16 mouse cellular contexts compared by ENCODE assay signal in the genomic region with DNA sequence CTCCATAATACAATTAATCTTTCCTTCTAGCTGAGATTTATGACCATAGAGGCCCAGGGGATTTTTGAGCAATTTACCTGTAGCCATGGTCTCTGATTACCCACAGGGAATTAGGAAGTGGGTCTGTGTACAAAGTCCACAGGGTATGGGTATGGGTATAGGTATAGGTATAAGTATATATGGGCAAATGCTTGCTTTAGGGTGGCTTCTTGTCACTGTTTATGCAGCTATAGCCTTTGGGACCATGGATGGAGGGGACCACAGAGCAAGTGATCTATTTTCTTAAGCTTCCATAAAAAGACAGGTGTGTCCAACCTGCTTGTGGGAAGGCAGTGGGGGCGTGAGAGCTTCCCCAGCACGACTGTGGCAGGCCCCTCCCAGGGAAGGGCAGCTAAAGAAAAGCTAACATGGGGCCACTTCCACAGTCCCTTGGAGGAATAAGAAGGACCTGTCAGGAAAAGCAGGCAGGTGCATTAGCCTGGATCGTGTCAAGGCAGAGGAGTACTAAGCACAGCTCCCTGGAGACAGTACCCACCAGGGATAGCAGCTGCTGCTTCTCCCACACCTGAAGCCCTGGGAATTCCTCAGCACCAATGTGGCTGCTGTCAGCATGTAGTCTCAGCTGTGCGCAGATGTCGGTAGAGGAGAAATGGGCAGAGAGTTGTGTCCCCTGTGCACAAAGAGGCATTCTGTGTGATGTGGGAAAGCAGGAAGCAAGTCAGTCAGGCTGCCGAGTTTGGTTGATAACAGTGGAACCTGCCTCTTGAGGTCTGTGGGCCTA.
DNase-seq lines count a peak whose midpoint lies in the region; ATAC-seq lines count a peak whose summit lies in the region.
"Had no signal": no experiment of that assay in that cellular context is flagged by ENCODE, and none has a peak within 500 bp of the region (broad histone marks: within the 10 kb centered on the region; RNA-seq: fewer than 3 reads in every experiment).

No protein-coding gene starts in this region.

- H3K4me2 ChIP-seq in heart, embryonic 12.5 days: no peak overlapping the region
- H3K4me2 ChIP-seq in forebrain, embryonic 13.5 days: no peak overlapping the region
- no peak overlapping the region for H3K4me2 ChIP-seq in hindbrain, embryonic 15.5 days
- no peak overlapping the region for H3K4me2 ChIP-seq in midbrain, embryonic 13.5 days (replicated peaks)
- H3K4me2 ChIP-seq: embryonic facial prominence, embryonic 12.5 days; liver, embryonic 15.5 days had no signal

- DNase-seq in heart, adult 8-10 months (ENCODE audit: low spot score): no peak
- no peak for DNase-seq in cerebellum, adult 18-20 months
- DNase-seq in adipocyte (ENCODE audit: low spot score): no peak
- no peak for DNase-seq in right cerebral cortex, postnatal 4 days
- DNase-seq: heart, adult 2 months; spleen, adult 18-20 months; thymus, adult 18-20 months had no signal

- no peak for ATAC-seq in heart, embryonic 12.5 days (ENCODE audit: insufficient number of reproducible peaks, low FRiP score)
- ATAC-seq in forebrain, embryonic 13.5 days: no peak
- ATAC-seq in hindbrain, embryonic 15.5 days (ENCODE audit: low FRiP score, low read depth): no peak
- no peak for ATAC-seq in midbrain, embryonic 13.5 days

- H3K9me3 ChIP-seq in heart, embryonic 12.5 days (replicated peaks): no peaks in the 10 kb centered on the region
- H3K9me3 ChIP-seq in forebrain, embryonic 13.5 days (replicated peaks): no peaks in the 10 kb centered on the region
- no peaks in the 10 kb centered on the region for H3K9me3 ChIP-seq in hindbrain, embryonic 15.5 days
- H3K9me3 ChIP-seq in midbrain, embryonic 13.5 days: no peaks in the 10 kb centered on the region
- H3K9me3 ChIP-seq: embryonic facial prominence, embryonic 12.5 days; G1E; liver, embryonic 15.5 days; megakaryocyte, embryonic 14.5 days had no signal

- peak overlapping the region; percentile 9 for H3K27ac ChIP-seq in heart, embryonic 12.5 days (ENCODE audit: poor library complexity, severe bottlenecking)
- peak overlapping the region; percentile 95 for H3K27ac ChIP-seq in forebrain, embryonic 13.5 days
- H3K27ac ChIP-seq in hindbrain, embryonic 15.5 days (replicated peaks): peak overlapping the region; percentile 59
- H3K27ac ChIP-seq in midbrain, embryonic 13.5 days: peak overlapping the region; percentile 95
- H3K27ac ChIP-seq: embryonic facial prominence, embryonic 12.5 days; heart, adult 2 months; layer of hippocampus, adult 2 months; liver, embryonic 15.5 days had no signal

- no peak overlapping the region for H3K9ac ChIP-seq in heart, embryonic 12.5 days
- peak overlapping the region; percentile 21; the same call in 1 of the 2 replicates for H3K9ac ChIP-seq in forebrain, embryonic 13.5 days
- no peak overlapping the region; the same call in 1 of the 2 replicates for H3K9ac ChIP-seq in hindbrain, embryonic 15.5 days
- no peak overlapping the region for H3K9ac ChIP-seq in midbrain, embryonic 13.5 days (replicated peaks)
- H3K9ac ChIP-seq: embryonic facial prominence, embryonic 12.5 days; liver, embryonic 15.5 days had no signal

- 63% methylated on average over 6 of the region's 6 CpGs for WGBS in heart, embryonic 12.5 days
- 66% methylated on average over 6 of the region's 6 CpGs for WGBS in forebrain, embryonic 13.5 days
- WGBS in hindbrain, embryonic 15.5 days: 45% methylated on average over 6 of the region's 6 CpGs
- WGBS in midbrain, embryonic 13.5 days: 60% methylated on average over 6 of the region's 6 CpGs

- H3K4me1 ChIP-seq in heart, embryonic 12.5 days (replicated peaks): peaks cover 53% of the 10 kb centered on the region
- peaks cover 88% of the 10 kb centered on the region for H3K4me1 ChIP-seq in forebrain, embryonic 13.5 days
- peaks cover 73% of the 10 kb centered on the region for H3K4me1 ChIP-seq in hindbrain, embryonic 15.5 days (replicated peaks)
- H3K4me1 ChIP-seq in midbrain, embryonic 13.5 days (replicated peaks): peaks cover 96% of the 10 kb centered on the region
- H3K4me1 ChIP-seq: liver, embryonic 15.5 days had no signal

- H3K4me3 ChIP-seq in heart, embryonic 12.5 days: no peak overlapping the region
- H3K4me3 ChIP-seq in forebrain, embryonic 13.5 days: no peak overlapping the region
- no peak overlapping the region for H3K4me3 ChIP-seq in hindbrain, embryonic 15.5 days
- H3K4me3 ChIP-seq in midbrain, embryonic 13.5 days (replicated peaks): no peak overlapping the region
- H3K4me3 ChIP-seq: embryonic facial prominence, embryonic 12.5 days; heart, adult 2 months; layer of hippocampus, adult 2 months; liver, embryonic 15.5 days; megakaryocyte, embryonic 14.5 days had no signal

- peaks cover 3% of the 10 kb centered on the region for H3K36me3 ChIP-seq in heart, embryonic 12.5 days
- peaks cover 6% of the 10 kb centered on the region for H3K36me3 ChIP-seq in forebrain, embryonic 13.5 days (ENCODE audit: poor library complexity, severe bottlenecking)
- H3K36me3 ChIP-seq in hindbrain, embryonic 15.5 days: peaks cover 4% of the 10 kb centered on the region; the same call in 1 of the 2 replicates
- peaks cover 3% of the 10 kb centered on the region for H3K36me3 ChIP-seq in midbrain, embryonic 13.5 days
- H3K36me3 ChIP-seq: G1E; liver, embryonic 15.5 days had no signal

- 0 out of 2 replicates have a peak, but pooled peaks cover 3% of the 10 kb centered on the region for H3K27me3 ChIP-seq in heart, embryonic 12.5 days (replicated peaks)
- no peaks in the 10 kb centered on the region for H3K27me3 ChIP-seq in forebrain, embryonic 13.5 days
- no peaks in the 10 kb centered on the region for H3K27me3 ChIP-seq in hindbrain, embryonic 15.5 days
- H3K27me3 ChIP-seq in midbrain, embryonic 13.5 days: peaks cover 5% of the 10 kb centered on the region; the same call in 1 of the 2 replicates
- H3K27me3 ChIP-seq: embryonic facial prominence, embryonic 12.5 days; liver, embryonic 15.5 days had no signal

Comparison
In these comparisons a context has a peak if more than half of its experiments do, and no peak if none do; other contexts are left out.
1. H3K27ac ChIP-seq: peak in every context shown above with its lines; median percentile 95 in forebrain, embryonic 13.5 days; 95 in midbrain, embryonic 13.5 days; 59 in hindbrain, embryonic 15.5 days; 9 in heart, embryonic 12.5 days.